Mouse (Mus musculus) forebrain, embryonic 15.5 days (tissue): ENCODE results near the gene Pomp. TPM values are rescaled to one million over a fixed set of nuclear protein-coding genes. Genes with fewer than 3 reads are reported as not detected.

Experiments
- ATAC-seq: fragments of 200-750 bp; cut with Nextera tagmentation; replicated peaks from 2 replicates; pipeline ENCODE4 v1.8.0; 2017; ENCODE audit warnings: mild to moderate bottlenecking, moderate TSS enrichment, moderate library complexity
- H3K27ac ChIP-seq: fragments of 300-500 bp; sonication (generic); replicated peaks from 2 replicates; pipeline ENCODE4 v1.5.1; 2015; ENCODE audit warnings: mild to moderate bottlenecking, inconsistent platforms
- H3K27me3 ChIP-seq: fragments of 300-500 bp; sonication (generic); 2 replicates; pipeline ENCODE4 v1.6.1; 2015; ENCODE audit warnings: inconsistent platforms
- H3K36me3 ChIP-seq: fragments of 300-500 bp; sonication (generic); 2 replicates; pipeline ENCODE4 v1.6.1; 2015; ENCODE audit warnings: mild to moderate bottlenecking, inconsistent platforms
- H3K4me1 ChIP-seq: fragments of 300-500 bp; sonication (generic); 2 replicates; pipeline ENCODE4 v1.6.1; 2015; ENCODE audit warnings: inconsistent platforms
- H3K4me2 ChIP-seq: fragments of 300-500 bp; sonication (generic); replicated peaks from 2 replicates; pipeline ENCODE4 v1.6.1; 2015; ENCODE audit warnings: mild to moderate bottlenecking, inconsistent platforms
- H3K4me3 ChIP-seq: fragments of 300-500 bp; sonication (generic); 2 replicates; pipeline ENCODE4 v1.5.1; 2015; ENCODE audit warnings: mild to moderate bottlenecking, inconsistent platforms
- H3K9ac ChIP-seq: fragments of 300-500 bp; sonication (generic); replicated peaks from 2 replicates; pipeline ENCODE4 v1.6.1; 2015; ENCODE audit warnings: mild to moderate bottlenecking, inconsistent platforms
- H3K9me3 ChIP-seq: fragments of 300-500 bp; sonication (generic); 2 replicates; pipeline ENCODE4 v1.6.1; 2016; ENCODE audit warnings: inconsistent platforms
- WGBS: fragments of 180-500 bp; shearing (Covaris S2); methylation state at CpG from one replicate; pipeline ENCODE4 v1.1.7; 2015; ENCODE audit warnings: mixed read lengths; 5-methylcytosine and 5-hydroxymethylcytosine counted together
- polyA plus RNA-seq: library from polyadenylated mRNA; unstranded; fragments of >200 nt; fragmentation: Nextera tagmentation; extraction: Ambion mirVana; gene quantifications from 2 replicates; pipeline ENCODE4 v1.2.1, GENCODE M21; 2015

The Pomp gene
- polyA plus RNA-seq = 479 and 516 TPM in 2 replicates

GRCm38 (mm10) chr5:147860449-147861261, at the start of gene Pomp:
TSS of gene Pomp (plus strand) at chr5:147860461.
- WGBS = under 1% methylated on average over 68 of the region's 68 CpGs

GRCm38 (mm10) chr5:147812255-147813040, 47.8 kb upstream of the Pomp start:
- no peak overlapping the region for H3K4me2 ChIP-seq
- no peak overlapping the region for H3K4me3 ChIP-seq
- H3K36me3 ChIP-seq = no peaks in the 10 kb centered on the region
- 87% methylated on average over 13 of the region's 13 CpGs for WGBS
- no peak overlapping the region for H3K9ac ChIP-seq
- H3K27me3 ChIP-seq = no peaks in the 10 kb centered on the region
- no peak overlapping the region for H3K27ac ChIP-seq
- no peak for ATAC-seq
- H3K4me1 ChIP-seq = no peaks in the 10 kb centered on the region
- H3K9me3 ChIP-seq = no peaks in the 10 kb centered on the region

More at GRCm38 (mm10) chr5:147860449-147861261, at the start of gene Pomp:
- no peaks in the 10 kb centered on the region for H3K27me3 ChIP-seq
- H3K4me1 ChIP-seq = peaks cover 22% of the 10 kb centered on the region
- peak within 1 kb of the TSS; percentile 83 for H3K27ac ChIP-seq
- peaks cover 25% of the 10 kb centered on the region for H3K36me3 ChIP-seq
- H3K4me2 ChIP-seq = peak within 1 kb of the TSS; percentile 62
- peak within 1 kb of the TSS; percentile 95 for H3K9ac ChIP-seq
- H3K9me3 ChIP-seq = no peaks in the 10 kb centered on the region
- peak; percentile 96 for ATAC-seq
- peak within 1 kb of the TSS; percentile 90 for H3K4me3 ChIP-seq

- H3K4me3 ChIP-seq = no peak overlapping the region
- H3K9ac ChIP-seq = no peak overlapping the region
- H3K36me3 ChIP-seq = no peaks in the 10 kb centered on the region
- no peak overlapping the region for H3K27ac ChIP-seq
- H3K9me3 ChIP-seq = no peaks in the 10 kb centered on the region
- H3K4me1 ChIP-seq = no peaks in the 10 kb centered on the region
- ATAC-seq = no peak
- no peaks in the 10 kb centered on the region for H3K27me3 ChIP-seq
- 85% methylated on average over 13 of the region's 13 CpGs for WGBS
- H3K4me2 ChIP-seq = no peak overlapping the region
Measured at GRCm38 (mm10) chr5:147814971-147815370, 45.3 kb upstream of the Pomp start.

- ATAC-seq = no peak
- H3K27ac ChIP-seq = no peak overlapping the region
- 89% methylated on average over 8 of the region's 8 CpGs for WGBS
- H3K4me2 ChIP-seq = no peak overlapping the region
- no peaks in the 10 kb centered on the region for H3K27me3 ChIP-seq
- no peaks in the 10 kb centered on the region for H3K9me3 ChIP-seq
- no peaks in the 10 kb centered on the region for H3K4me1 ChIP-seq
- H3K9ac ChIP-seq = no peak overlapping the region
- H3K36me3 ChIP-seq = no peaks in the 10 kb centered on the region
- no peak overlapping the region for H3K4me3 ChIP-seq
Measured at GRCm38 (mm10) chr5:147815592-147815991, 44.7 kb upstream of the Pomp start.

- no peaks in the 10 kb centered on the region for H3K36me3 ChIP-seq
- no peaks in the 10 kb centered on the region for H3K4me1 ChIP-seq
- H3K9ac ChIP-seq = no peak overlapping the region
- no peak overlapping the region for H3K27ac ChIP-seq
- ATAC-seq = no peak
- H3K4me2 ChIP-seq = no peak overlapping the region
- no peaks in the 10 kb centered on the region for H3K27me3 ChIP-seq
- no peaks in the 10 kb centered on the region for H3K9me3 ChIP-seq
- H3K4me3 ChIP-seq = no peak overlapping the region
- WGBS = 70% methylated on average over 4 of the region's 4 CpGs
Measured at GRCm38 (mm10) chr5:147816465-147816864, 43.8 kb upstream of the Pomp start.

GRCm38 (mm10) chr5:147817747-147818496, 42.3 kb upstream of the Pomp start:
- WGBS = 90% methylated on average over 9 of the region's 9 CpGs
- no peak overlapping the region for H3K4me3 ChIP-seq
- no peaks in the 10 kb centered on the region for H3K4me1 ChIP-seq
- no peaks in the 10 kb centered on the region for H3K36me3 ChIP-seq
- ATAC-seq = no peak
- H3K27ac ChIP-seq = no peak overlapping the region
- no peak overlapping the region for H3K9ac ChIP-seq
- H3K4me2 ChIP-seq = no peak overlapping the region
- no peaks in the 10 kb centered on the region for H3K9me3 ChIP-seq
- H3K27me3 ChIP-seq = no peaks in the 10 kb centered on the region

GRCm38 (mm10) chr5:147818866-147819265, 41.4 kb upstream of the Pomp start:
- H3K9ac ChIP-seq = no peak overlapping the region
- no peak overlapping the region for H3K4me2 ChIP-seq
- no peaks in the 10 kb centered on the region for H3K9me3 ChIP-seq
- 92% methylated on average over 8 of the region's 8 CpGs for WGBS
- H3K27ac ChIP-seq = no peak overlapping the region
- H3K4me3 ChIP-seq = no peak overlapping the region
- no peak for ATAC-seq
- H3K36me3 ChIP-seq = no peaks in the 10 kb centered on the region
- H3K4me1 ChIP-seq = no peaks in the 10 kb centered on the region
- no peaks in the 10 kb centered on the region for H3K27me3 ChIP-seq

GRCm38 (mm10) chr5:147819895-147820294, 40.4 kb upstream of the Pomp start:
- H3K27ac ChIP-seq = no peak overlapping the region
- H3K4me2 ChIP-seq = no peak overlapping the region
- no peak for ATAC-seq
- no peaks in the 10 kb centered on the region for H3K36me3 ChIP-seq
- no peaks in the 10 kb centered on the region for H3K4me1 ChIP-seq
- H3K9ac ChIP-seq = no peak overlapping the region
- H3K27me3 ChIP-seq = no peaks in the 10 kb centered on the region
- WGBS = 85% methylated on average over 7 of the region's 7 CpGs
- no peaks in the 10 kb centered on the region for H3K9me3 ChIP-seq
- H3K4me3 ChIP-seq = no peak overlapping the region

- no peaks in the 10 kb centered on the region for H3K36me3 ChIP-seq
- H3K4me2 ChIP-seq = no peak overlapping the region
- H3K9me3 ChIP-seq = no peaks in the 10 kb centered on the region
- 83% methylated on average over 13 of the region's 13 CpGs for WGBS
- no peaks in the 10 kb centered on the region for H3K4me1 ChIP-seq
- ATAC-seq = no peak
- H3K9ac ChIP-seq = no peak overlapping the region
- no peaks in the 10 kb centered on the region for H3K27me3 ChIP-seq
- no peak overlapping the region for H3K27ac ChIP-seq
- no peak overlapping the region for H3K4me3 ChIP-seq
Measured at GRCm38 (mm10) chr5:147824021-147824605, 36.1 kb upstream of the Pomp start.

- WGBS = 66% methylated on average over 22 of the region's 22 CpGs
- Histone ChIP-seq H3K4me2 (no peak overlapping the region), H3K27ac (no peak overlapping the region)
Measured at GRCm38 (mm10) chr5:147825375-147825969, 34.8 kb upstream of the Pomp start.

GRCm38 (mm10) chr5:147826091-147826490, 34.2 kb upstream of the Pomp start:
- Histone ChIP-seq H3K9me3 (no peaks in the 10 kb centered on the region), H3K9ac (no peak overlapping the region), H3K4me3 (no peak overlapping the region), H3K4me2 (no peak overlapping the region), H3K4me1 (no peaks in the 10 kb centered on the region), H3K36me3 (no peaks in the 10 kb centered on the region), H3K27ac (no peak overlapping the region), H3K27me3 (no peaks in the 10 kb centered on the region)
- WGBS = 68% methylated on average over 9 of the region's 9 CpGs
- no peak for ATAC-seq

More at GRCm38 (mm10) chr5:147825375-147825969, 34.8 kb upstream of the Pomp start:
- no peak overlapping the region for H3K9ac ChIP-seq
- H3K27me3 ChIP-seq = no peaks in the 10 kb centered on the region
- no peak for ATAC-seq
- H3K9me3 ChIP-seq = no peaks in the 10 kb centered on the region
- no peaks in the 10 kb centered on the region for H3K4me1 ChIP-seq
- no peak overlapping the region for H3K4me3 ChIP-seq
- H3K36me3 ChIP-seq = no peaks in the 10 kb centered on the region
